Mouse (Mus musculus) heart, adult 2 months (tissue): ENCODE measurements at regions not wholly inside any gene's neighbourhood (a gene's known extent, or its start where the extent isn't known, plus 50 kb on each side); places are given as distances from the start of the nearest gene placed in this dataset.

ENCODE experiments used
- CTCF ChIP-seq: fragments of 200-600 bp; IDR thresholded peaks from 2 replicates; pipeline ENCODE4 v1.8.1; 2022; ENCODE audit warnings: antibody characterized with exemption, mild to moderate bottlenecking, moderate library complexity
- EP300 ChIP-seq: fragments of 200-500 bp; IDR thresholded peaks from 2 replicates; pipeline ENCODE4 v1.6.1; 2011; ENCODE audit warnings: low read depth, low read length, control low read depth; ENCODE audit not compliant: insufficient read depth
- POLR2A ChIP-seq: fragments of 200-500 bp; IDR thresholded peaks from 2 replicates; pipeline ENCODE4 v1.6.1; 2011; ENCODE audit warnings: mild to moderate bottlenecking, low read depth, low read length, control low read depth; ENCODE audit not compliant: insufficient read depth

DNA sequence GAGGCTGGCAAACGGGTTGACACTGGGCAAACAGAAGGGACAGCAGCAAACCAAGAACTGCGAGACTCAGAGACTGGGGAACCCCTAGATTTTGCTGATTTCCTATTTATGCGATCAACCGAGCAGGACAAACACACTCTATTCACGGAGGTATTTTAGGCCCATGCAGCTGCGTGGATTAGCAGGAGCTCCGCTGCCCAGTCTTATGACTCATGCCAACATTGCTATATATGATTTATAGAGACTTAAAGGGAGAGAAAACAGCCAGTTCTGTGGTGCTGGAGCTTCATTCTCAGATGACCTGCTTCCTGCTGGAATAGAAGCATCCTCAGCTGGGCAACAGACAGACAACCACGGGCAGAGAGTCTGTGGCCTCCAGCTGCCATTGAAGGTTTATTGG lies 71.2 kb upstream of the Maml3 start:
- TF ChIP-seq POLR2A (no peak), CTCF (no peak), EP300 (no peak)
